Mouse (Mus musculus) cortical plate, adult 2 months (tissue): ENCODE measurements around the gene Sertad3.

Experiments used
- CTCF ChIP-seq: fragments of 200-500 bp; IDR thresholded peaks from 2 replicates; pipeline ENCODE4 v1.5.1; 2011; ENCODE audit warnings: mild to moderate bottlenecking, control low read depth, low read length; ENCODE audit not compliant: insufficient read depth; ENCODE audit errors: extremely low read depth
- POLR2A ChIP-seq: fragments of 200-500 bp; IDR thresholded peaks from 2 replicates; pipeline ENCODE4 v1.6.1; 2011; ENCODE audit warnings: mild to moderate bottlenecking, low read length, control low read depth; ENCODE audit not compliant: insufficient read depth; ENCODE audit errors: extremely low read depth

GRCm38 (mm10) chr7:27467648-27468047 lies 5.9 kb upstream of the Sertad3 start:
- TF ChIP-seq CTCF (no peak), POLR2A (no peak)
